Mouse (Mus musculus): ENCODE results near the gene Mroh2a. TPM values are rescaled to one million over a fixed set of nuclear protein-coding genes. Genes with fewer than 3 reads are reported as not detected.

Gene Mroh2a
- total RNA-seq, 2 experiments from 2014 or later = 0.30 to 0.43 TPM

DNA sequence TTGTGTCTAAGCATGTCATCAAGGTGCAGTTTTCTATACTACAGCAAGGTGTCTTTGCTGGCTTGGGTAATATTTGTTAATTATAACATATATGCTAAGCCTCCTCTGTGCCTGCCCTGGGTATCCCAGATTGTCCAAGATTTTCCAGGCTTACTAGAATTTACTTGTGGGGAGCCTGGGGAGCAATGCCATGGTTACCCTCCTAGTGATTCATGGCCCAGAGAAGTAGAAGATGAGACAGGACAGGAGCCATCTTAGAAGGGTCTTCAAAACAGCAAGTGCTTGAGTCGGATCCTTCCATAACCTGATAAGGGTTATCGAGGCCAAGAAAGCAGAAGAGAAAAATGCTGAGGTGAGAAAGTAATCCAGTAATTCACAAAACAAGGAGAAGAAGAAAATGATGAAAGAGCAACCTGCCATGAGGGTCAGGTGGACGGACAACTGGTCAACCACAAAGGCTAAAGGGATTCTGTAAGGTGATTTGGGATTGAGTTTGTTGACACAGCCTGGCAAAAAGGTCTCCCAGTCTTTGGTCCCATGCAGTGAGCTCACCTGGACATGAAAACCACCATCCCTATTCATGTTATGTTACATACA lies 64.7 kb downstream of the Mroh2a start:
- no peak for DNase-seq

DNA sequence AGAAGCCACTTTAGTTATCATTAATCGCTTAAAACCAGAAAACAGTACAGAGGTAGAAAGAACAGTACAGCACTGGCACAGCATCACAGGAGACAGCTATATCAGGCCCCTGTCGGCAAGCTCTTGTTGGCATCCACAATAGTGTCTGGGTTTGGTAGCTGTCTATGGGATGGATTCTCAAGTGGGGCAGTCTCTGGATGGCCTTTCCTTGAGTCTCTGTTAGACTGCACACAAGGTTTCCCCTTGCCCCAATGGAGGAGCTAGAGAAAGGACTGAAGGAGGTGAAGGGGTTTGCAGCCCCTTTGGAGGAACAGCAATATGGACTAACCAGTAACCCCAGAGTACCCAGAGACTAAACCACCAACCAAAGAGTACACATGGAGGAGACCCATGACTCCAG lies 65.3 kb downstream of the Mroh2a start:
- no peak for DNase-seq

DNA sequence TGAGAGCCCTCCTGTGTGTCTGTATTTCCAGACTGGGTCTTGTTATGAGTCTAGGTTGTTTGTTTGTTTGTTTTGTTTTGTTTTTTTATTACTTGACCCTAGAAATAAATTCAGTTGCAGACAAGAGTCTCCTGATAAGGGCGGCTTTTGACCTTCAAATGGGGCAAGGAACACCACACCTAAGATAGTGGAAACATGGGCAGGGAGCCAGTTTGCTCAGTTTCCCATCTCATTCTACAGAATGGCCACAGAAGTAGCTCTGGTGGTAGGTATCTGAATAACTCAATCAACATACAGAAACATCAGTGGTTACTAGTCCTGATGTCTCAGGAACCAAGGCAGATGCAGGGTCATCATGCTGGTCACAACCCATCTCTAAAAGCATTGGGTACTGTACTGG lies 67.9 kb downstream of the Mroh2a start:
- DNase-seq = no peak

DNA sequence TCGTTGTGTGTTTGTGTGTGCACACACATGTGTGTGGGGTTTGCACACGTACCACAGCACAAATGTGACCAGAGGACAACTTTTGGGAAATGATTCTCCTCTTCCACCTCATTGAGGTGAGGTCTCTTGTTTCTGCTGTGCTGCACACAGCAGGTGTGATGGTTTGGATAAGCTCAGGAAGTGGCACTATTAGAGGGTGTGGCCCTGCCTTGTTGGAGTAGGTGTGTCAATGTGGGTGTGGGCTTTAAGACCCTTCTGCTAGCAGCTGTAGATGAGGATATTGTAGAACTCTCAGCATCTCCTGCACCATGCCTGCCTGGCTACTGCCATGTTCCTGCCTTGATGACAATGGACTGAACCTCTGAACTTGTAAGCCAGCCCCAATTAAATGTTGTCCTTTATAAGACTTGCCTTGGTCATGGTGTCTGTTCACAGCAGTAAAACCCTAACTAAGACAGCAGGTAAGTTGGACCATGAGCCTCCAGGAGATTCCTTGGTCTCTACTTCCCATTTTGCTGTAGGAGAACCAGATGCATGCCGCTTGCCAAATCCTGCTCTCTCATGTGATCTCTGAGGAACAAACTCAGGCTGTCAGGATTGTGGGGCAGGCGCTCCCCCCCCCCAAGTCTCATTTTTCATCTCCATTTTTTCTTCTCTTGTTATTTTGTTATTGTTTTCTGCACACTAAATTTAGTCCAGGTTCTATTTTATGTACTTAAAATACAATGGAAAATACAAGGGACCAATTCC lies 69.6 kb downstream of the Mroh2a start:
- DNase-seq = no peak

DNA sequence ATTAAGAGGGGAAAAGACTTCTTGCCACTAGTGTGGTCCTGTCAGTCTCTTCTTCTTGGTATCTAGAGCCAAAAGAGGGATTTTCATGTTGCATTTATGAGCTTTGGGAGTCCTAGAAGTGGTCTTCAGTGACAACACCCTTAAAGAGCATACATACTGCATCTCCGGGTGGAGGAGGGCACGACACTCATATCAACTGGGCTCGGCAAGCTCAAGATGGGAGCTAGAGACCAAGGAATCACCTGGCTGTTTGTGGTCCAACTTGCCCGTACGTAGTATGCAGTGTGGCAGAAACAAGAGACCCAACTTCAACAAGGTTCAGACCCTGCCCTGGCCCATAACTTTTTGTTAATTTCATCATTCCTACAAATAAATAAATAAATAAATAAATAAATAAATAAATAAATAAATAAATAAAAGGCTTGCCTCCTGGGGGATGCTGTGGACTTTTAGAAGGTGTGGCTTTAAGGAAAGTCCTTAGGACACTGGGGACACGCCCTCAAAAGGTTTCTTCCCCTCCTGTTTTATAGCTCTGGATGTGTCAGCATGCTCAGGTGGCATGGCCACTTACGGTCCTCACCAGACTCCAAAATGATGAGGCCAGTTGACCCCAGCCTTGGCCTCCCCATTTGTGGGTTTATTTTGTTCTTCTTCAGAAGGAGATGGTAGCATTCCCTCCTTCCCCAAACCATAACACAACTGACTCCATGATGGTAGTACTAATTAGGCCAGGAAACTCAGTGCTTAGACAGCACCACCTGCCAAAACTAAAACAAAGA lies 70.9 kb downstream of the Mroh2a start:
- no peak for DNase-seq

DNA sequence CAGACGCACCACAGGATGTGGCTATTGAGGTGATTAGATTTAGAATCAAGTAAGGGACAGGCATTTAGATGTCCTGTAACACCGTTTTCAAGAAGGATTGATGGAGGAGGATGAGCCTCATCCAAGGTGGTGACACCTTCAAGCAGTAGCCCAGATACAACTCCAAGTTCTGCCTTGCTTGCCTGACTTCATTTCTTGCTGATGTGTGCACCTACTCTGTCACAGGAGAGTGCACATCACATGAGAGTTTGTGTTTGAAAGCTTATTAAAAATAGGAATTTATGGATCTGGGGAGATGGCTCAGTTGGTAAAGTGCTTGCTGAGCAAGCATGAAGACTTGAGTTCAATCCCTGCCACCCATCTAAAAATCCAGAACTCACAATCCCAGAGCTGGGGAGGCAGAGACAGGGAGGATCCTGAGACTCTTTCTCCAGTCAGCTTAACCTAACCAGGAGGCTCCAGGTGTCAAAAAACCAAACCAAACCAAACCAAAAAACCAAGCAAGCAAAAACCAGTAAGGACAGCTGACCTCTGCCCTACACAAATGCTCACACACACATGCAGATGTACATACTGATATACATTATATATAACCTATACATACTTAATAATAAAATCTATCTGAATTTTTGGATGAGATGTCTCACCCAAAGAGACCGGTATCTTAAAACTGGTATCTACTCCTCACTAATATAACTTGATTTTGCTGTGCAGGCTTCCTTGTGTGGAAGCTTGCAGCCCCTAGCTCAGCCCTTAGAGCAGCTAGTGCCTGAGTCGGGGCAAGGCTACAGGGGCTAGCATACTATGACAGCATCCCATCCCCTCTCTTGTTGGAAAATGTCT lies 72.1 kb downstream of the Mroh2a start:
- no peak for DNase-seq

DNA sequence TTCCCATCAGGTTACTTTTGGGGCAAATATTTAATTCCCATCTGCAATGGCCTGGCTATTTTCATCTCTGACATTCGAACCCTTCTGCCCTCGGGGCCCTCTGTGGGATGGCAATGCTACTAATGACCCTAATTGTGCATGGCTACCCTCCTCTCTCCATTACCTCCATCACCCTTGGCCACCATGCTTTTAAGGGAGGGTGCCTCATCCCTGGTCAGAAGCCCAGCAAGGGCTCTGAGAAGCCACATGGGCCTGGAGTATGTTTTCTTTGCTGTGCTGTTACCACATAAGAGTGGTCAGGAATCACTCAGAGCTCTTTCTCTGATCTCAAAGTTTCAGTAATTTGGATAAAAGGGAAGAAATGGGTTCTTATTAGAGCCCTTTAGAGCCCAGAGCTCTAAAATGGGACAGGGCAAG lies 72.8 kb downstream of the Mroh2a start:
- DNase-seq = no peak

DNA sequence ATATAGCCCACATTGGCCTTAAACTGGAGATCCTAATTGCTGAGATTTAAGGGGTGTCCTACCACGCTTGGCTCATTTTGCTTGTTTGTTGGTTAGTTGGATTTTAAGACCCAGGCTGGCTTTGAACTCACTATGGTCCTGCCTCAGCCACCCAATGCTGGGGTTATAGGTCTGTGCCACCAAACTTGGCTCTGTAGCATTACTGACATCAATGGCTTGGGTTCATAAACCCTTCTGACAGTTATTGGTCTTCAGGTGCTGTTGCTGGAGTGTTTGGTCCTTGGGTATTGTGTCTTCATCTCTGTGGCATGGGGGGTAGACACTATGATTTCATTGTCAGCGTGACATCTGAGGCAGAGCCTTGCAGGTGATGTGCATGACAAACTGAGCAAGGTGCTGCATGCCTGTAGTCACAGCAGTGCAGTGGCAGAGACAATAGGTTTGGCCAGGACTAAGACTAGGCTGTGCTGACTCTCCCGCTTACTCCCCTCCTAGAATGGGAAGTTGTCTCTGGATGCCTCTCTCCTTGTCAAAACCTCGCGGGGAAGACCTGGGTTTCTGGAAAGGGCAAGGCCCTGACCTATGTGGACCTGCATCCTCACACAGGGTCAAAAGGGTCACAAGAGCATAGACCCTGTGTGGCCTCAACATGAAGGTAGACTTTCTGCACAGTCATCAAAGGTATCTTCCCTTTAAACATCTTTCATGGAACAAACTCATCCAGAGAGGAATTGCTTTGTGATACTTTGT lies 73.7 kb downstream of the Mroh2a start:
- DNase-seq = no peak

DNA sequence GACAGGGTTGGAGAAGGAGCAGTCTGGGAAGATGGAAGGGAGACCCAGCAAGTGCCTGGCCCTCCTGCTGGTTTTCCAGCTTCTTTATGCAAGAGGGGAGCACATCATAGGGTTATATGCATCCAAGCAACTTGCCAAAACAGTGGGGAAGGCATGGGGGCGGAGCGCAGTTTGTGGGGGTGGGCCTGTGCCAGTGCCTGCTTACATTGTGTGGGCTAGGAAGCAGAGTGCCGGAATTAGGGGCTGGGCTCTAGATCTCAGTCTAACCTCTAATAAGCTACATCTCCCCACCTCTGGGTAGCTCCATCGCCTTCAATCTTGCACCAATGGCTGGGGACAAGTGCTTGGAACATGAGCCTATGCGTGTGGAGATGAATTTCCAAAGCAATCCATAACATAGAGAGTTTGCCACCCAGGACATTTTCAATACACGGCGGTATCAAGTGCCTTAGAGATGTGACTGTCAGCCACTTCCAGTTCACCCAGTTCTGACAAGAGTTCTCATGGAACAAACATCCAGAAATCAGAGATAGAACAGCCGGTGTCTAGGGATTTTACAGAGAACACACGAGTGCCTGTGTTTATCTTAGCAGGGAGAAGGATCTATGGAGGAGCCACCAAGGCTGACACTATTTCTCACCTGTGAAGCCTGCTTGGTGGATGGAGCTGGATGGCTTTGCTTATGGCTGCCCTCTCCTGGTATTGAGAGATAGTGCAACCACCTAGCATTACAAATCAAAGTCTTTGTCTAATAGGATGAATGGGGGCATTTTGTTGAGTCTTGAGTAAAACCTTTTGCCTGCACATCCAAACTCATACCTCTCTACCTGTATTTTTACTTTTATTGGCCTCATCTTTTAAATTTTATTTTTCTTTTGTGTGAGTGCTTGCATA lies 74.6 kb downstream of the Mroh2a start:
- no peak for DNase-seq

DNA sequence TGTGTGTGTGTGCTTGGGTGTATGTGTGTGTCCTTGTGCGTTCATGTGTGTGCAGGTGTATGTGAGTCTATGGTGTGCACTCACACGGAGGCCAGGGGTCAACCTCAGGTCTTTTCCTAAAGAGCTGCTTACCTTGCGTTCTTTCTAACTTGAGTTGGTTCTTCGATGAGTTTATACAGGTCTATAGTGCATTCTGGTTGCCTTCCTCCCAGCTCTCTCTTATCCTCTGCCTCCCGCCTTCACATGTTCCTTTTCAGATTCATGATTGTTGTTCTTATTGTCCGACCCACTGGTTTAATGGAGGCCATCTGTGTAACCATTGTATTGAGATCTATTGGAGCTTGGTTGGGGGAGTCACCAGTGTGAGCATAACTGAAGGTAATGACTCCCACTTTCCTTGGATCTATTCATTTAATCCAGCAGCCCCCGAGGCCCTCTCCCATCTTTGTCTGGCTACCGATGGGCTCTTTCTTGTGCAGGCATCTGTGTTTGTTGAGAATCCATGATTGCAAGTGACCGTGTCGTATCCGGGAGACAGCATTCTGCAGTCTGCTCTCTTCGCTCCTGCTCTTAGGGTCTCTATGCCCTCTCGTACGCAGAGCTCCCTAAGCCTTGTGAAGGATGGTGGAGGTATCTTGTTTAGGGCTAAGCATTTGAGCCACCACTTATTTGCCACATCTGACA lies 75.4 kb downstream of the Mroh2a start:
- DNase-seq = no peak

DNA sequence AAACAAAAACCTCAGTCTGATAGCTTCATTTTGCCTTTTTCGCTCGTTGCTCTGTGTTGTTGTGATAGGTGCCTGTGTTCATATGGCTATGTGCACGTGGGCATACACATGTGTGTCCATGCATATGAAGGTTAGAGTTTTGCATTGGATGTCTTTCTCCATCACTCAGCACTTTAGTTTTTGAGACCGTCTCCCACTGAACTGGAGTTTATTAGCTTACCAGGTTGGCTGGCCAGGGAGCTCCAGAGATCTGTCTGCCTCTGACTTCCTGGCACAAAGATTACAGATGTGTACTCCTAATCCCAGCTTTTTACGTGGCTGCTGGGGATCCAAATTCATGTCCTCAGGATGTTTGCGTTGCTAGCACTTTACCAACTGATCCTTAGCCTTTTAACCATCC lies 77.0 kb downstream of the Mroh2a start:
- DNase-seq = no peak

DNA sequence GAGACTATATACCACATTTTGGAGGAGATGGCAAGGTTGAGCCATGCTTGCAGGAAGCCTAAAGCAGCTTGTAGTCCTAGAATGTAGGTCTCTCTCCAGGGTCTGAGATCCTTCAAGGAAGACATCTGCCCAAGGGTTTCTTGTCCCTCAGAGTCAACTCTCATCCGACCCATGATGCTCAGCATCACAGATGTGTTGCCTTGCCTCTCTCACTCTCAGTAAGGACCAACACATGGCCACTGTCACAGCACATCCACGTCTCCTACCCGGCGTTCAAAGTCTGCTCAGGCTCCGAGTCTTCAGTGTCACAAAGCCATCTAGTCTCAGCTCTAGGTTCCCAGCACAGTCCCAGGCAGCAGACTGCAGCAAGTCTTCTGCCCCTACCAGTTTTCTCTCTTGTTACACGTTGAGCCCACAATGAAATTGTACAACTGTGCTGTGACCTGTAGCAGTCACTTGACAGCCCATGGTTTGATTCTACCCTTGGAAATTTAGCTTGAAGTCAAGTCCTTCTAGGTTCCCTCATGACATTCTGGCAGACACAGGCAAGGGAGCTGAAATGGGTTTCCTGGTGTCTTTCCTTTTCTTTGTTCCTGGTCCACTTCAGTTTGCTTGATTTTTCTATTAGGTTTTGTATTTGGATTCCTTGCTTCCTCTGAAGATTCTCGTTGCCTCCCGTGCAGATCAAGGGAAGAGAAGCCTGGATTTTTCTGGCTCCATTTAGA lies 77.6 kb downstream of the Mroh2a start:
- no peak for DNase-seq

DNA sequence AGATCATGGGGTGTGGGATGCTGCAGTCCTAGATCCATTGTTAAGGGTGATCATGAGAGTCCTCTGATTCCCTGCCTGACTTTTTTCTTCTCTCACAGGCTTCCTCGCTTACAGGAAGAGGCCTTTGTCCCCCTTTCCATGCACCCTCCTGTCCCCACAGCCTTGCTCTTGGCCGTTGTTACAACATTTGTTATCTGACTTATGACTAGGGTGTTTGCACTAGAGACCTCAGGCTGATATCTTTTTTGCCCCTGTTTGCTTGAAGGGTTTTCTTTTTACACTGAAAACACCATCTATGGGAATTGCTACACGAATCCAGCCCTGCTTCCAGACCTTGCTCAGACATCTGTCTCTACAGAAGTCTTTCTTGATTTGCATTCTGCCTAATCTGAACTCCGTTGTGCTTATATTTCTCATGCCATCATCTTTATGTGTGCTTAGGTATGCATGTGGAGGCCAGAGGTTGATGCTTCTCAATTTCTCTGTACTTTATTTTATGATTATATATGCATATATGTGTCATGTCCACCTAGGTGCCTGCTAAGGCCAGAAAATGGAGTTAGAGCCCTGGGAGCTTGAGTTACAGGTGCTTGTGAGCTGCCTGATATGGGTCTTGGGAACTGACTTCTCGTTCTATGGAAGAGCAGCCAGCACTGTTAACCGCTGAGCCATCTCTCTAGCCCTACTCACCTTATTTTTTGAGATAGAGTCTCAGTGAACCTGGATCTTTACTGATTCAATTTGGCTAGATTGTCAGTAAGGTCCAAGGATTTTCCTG lies 78.4 kb downstream of the Mroh2a start:
- no peak for DNase-seq

DNA sequence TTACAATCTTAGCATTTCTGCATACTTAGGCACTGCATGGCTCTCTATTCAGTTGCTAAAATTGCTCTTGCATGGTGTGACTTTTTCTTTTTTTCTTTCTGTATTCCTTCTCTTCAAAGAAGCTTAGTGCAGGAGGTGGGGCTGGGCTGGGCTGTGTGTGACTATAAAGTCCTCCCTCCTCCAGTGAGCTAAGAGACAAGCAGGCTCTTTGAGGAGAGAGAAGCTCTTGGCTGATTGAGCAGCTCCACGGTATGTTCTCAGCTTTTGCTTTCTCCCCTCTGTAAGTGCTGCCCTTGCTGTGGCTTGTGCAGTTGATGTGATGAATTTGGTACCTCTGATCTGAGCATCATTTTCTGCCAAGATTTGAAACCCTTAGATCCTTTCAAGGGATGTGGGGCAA lies 79.8 kb downstream of the Mroh2a start:
- no peak for DNase-seq

DNA sequence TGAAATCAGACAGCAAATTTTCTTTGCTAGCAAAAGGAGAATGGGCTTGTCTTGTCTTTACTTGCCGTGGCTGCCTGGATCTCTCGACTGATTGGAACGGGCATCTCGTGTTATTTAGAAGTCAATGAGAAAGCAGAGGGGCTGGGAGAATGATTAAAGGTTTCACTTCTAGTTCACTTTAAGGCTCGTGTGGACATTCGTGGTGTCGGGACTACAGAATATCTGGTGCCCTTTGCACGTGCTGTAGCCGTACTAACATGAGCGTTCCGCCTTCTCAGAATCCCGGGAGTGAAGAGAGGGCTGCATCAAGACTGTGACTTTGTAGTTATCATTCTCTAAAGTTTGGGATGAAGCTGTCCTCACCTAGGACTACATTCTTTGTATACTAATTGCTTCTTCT lies 80.4 kb downstream of the Mroh2a start:
- no peak for DNase-seq

DNA sequence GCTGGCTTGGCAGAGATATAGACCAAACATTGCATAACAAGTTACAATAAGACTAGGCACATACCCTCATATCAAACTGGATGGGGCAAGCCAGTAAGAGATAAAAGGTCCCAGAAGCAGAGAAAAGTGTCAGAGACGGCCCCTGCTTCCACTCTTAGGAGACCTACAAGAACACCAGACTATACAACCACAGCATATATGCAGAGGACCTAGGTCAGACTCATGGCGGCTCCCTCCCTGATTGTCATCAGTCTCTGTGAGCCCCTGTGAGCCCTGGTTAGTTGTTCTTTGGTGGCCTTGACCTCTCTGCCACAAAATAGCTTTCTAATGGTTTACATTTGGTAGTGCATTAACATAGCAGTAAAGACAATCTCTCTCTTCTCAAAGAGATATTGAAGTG lies 82.2 kb downstream of the Mroh2a start:
- DNase-seq = no peak

DNA sequence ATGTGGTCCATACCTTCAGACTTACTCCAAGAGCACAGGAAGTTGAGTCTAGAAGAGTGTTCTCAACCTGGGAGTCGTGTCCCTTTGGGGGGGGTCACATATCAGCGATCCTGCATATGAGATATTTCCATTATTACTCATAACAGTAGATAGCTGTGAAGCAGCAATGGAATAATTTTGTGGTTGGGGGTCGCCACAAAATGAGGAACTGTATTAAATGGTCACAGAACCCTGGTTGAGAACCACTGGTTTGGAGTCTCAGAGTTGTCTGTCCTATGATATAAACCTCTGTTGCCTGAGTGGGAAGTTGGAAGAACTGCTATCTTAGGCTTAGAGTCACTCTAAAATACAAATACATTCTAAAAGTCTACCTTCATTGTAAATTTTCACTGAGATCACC lies 83.1 kb downstream of the Mroh2a start:
- no peak for DNase-seq

DNA sequence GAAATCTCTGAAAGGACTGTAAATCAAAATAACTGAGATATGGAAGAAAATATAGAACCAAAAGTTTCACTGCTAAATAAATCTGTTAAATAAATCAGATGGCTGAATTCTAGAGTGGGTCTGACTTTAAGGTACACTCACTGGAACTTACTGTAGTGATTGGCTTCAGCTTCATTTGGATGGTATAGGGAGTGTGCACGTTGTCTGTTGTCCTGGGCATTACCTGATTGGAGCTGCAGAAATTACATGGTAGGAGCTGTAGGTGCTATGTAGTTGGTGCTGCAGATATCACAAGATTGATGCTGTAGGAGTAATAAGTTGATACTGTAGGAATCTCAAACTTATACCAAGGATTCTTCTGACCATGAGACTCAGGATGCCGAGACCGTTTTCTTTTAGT lies 83.6 kb downstream of the Mroh2a start:
- no peak for DNase-seq

Measured in adrenal gland, postnatal 36 days (tissue).